Mouse (Mus musculus) forebrain, postnatal 0 days (tissue): Measurements from ENCODE around the gene 2210017I01Rik. TPM values are rescaled to one million over a fixed set of nuclear protein-coding genes. Genes with fewer than 3 reads are reported as not detected.

Experiments
- ATAC-seq: fragments of 200-750 bp; cut with Nextera tagmentation; 2 replicates; pipeline ENCODE4 v1.8.0; 2017; ENCODE audit warnings: mild to moderate bottlenecking, moderate library complexity
- DNase-seq: peaks from one replicate; pipeline ENCODE4 v3.0.0-alpha.2; 2015
- H3K27ac ChIP-seq: fragments of 300-500 bp; sonication (generic); 2 replicates; pipeline ENCODE4 v1.5.1; 2014; ENCODE audit warnings: low read depth, mild to moderate bottlenecking, antibody characterized with exemption, low read length, moderate library complexity, mixed read lengths
- H3K27me3 ChIP-seq: fragments of 300-500 bp; sonication (generic); 2 replicates; pipeline ENCODE4 v1.6.1; 2014; ENCODE audit warnings: mild to moderate bottlenecking, low read length, mixed read lengths; ENCODE audit not compliant: insufficient read depth
- H3K36me3 ChIP-seq: fragments of 300-500 bp; sonication (generic); 2 replicates; pipeline ENCODE4 v1.6.1; 2014; ENCODE audit warnings: mild to moderate bottlenecking, moderate library complexity; ENCODE audit not compliant: insufficient read depth
- H3K4me1 ChIP-seq: fragments of 300-500 bp; sonication (generic); 2 replicates; pipeline ENCODE4 v1.6.1; 2014; ENCODE audit warnings: antibody characterized with exemption; ENCODE audit not compliant: insufficient read depth
- H3K4me2 ChIP-seq: fragments of 300-500 bp; sonication (generic); 2 replicates; pipeline ENCODE4 v1.6.1; 2014; ENCODE audit warnings: low read depth, mild to moderate bottlenecking, moderate library complexity
- H3K4me3 ChIP-seq: fragments of 300-500 bp; sonication (generic); 2 replicates; pipeline ENCODE4 v1.5.1; 2014; ENCODE audit warnings: low read depth, low read length, mixed read lengths
- H3K9ac ChIP-seq: fragments of 300-500 bp; sonication (generic); 2 replicates; pipeline ENCODE4 v1.6.1; 2014; ENCODE audit warnings: mild to moderate bottlenecking
- H3K9me3 ChIP-seq: fragments of 300-500 bp; sonication (generic); 2 replicates; pipeline ENCODE4 v1.6.1; 2016; ENCODE audit warnings: low read length
- CTCF ChIP-seq: sonication (generic); IDR thresholded peaks from 2 replicates; pipeline ENCODE4 v1.5.1; 2016; ENCODE audit warnings: antibody characterized with exemption, control low read depth, low read depth
- WGBS: fragments of 180-500 bp; shearing (Covaris S2); extraction: QIAGEN DNeasy Blood & Tissue Kit; methylation state at CpG from one replicate; pipeline ENCODE4 v1.1.7; 2014; 5-methylcytosine and 5-hydroxymethylcytosine counted together
- polyA plus RNA-seq: library from polyadenylated mRNA; unstranded; fragments of >200 nt; fragmentation: Nextera tagmentation; extraction: Ambion mirVana; gene quantifications from 2 replicates; pipeline ENCODE4 v1.2.1, GENCODE M21; 2015
- total RNA-seq: library from RNA; depleted of rRNA; stranded (reverse); fragments of >200 nt; gene quantifications from 2 replicates; pipeline ENCODE4 v1.2.3, GENCODE M21; 2014; rRNA removed

2210017I01Rik gene
- total RNA-seq (not detected in 2 replicates), polyA plus RNA-seq (not detected in 2 replicates)

GRCm38 (mm10) chr3:92607392-92607791 is at the start of gene 2210017I01Rik:
Gene 2210017I01Rik, minus strand, starts transcription at chr3:92607492.
- Histone ChIP-seq H3K4me3 (no peak within 1 kb of the TSS), H3K27me3 (no peaks in the 10 kb centered on the region), H3K27ac (no peak within 1 kb of the TSS), H3K9me3 (no peaks in the 10 kb centered on the region), H3K9ac (no peak within 1 kb of the TSS), H3K4me2 (no peak within 1 kb of the TSS), H3K36me3 (no peaks in the 10 kb centered on the region), H3K4me1 (no peaks in the 10 kb centered on the region)
- no peak for TF ChIP-seq CTCF
- no peak for DNase-seq
- ATAC-seq: no peak

- no peak within 1 kb of the TSS for H3K4me2 ChIP-seq
- H3K9ac ChIP-seq: no peak within 1 kb of the TSS
- no peak for DNase-seq
- H3K9me3 ChIP-seq: no peaks in the 10 kb centered on the region
- H3K36me3 ChIP-seq: no peaks in the 10 kb centered on the region
- no peaks in the 10 kb centered on the region for H3K27me3 ChIP-seq
- TF ChIP-seq CTCF: no peak
- ATAC-seq: no peak
- no peak within 1 kb of the TSS for H3K4me3 ChIP-seq
- no peaks in the 10 kb centered on the region for H3K4me1 ChIP-seq
- H3K27ac ChIP-seq: no peak within 1 kb of the TSS
Observed at GRCm38 (mm10) chr3:92656826-92657225, 49.5 kb upstream of the 2210017I01Rik start, which contains the start of gene Lce1b. Gene Lce1b, minus strand, starts transcription at chr3:92656926.

DNA sequence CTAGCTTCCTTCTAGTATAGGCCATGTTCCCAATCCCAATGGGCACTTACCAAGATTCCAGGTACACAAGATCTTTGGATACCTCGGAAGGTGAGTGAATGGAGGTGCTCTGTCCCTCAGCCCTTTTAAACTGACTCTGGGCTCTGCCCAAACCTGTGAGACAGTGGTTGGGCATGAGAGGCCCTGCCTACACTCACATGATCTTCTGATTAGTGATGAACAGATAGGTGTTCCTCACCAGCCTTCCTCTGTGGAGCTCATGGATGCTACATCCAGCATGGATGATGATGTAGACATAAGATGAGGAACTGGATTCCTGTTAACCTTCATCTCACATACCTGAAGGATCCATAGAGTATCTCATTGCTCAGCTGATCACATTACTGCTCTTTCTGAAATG is 40.9 kb upstream of the 2210017I01Rik start, which contains the start of gene Lce1a1:
Gene Lce1a1, minus strand, starts transcription at position 101 of the 400 bp plus-strand sequence.
- WGBS: 87% methylated on average over 1 of the region's 1 CpGs

DNA sequence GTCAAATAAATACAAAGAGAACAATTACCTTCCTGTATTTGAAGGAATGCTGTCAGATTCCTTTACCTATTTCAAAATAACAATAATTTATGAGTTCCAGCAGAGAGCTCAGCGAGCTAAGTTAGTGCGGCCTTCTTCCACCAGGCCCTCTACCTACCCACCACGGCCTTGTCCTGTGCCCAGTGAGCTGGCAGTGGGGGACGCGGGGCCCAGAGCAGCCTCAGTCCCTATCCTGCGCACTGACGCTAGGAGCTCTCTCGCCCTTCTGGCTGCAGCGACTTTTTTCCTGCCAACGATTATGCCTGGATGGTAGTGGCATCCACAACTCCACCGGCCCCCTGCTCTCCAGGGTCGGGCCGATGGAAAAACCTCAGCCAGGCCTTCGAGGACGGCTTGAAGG is 32.6 kb upstream of the 2210017I01Rik start:
- DNase-seq (no peak), ATAC-seq (no peak)
- Histone ChIP-seq H3K36me3 (no peaks in the 10 kb centered on the region), H3K4me2 (no peak overlapping the region), H3K9ac (no peak overlapping the region), H3K4me1 (no peaks in the 10 kb centered on the region), H3K27me3 (no peaks in the 10 kb centered on the region), H3K9me3 (no peaks in the 10 kb centered on the region), H3K27ac (no peak overlapping the region), H3K4me3 (no peak overlapping the region)
- WGBS: 93% methylated on average over 15 of the region's 15 CpGs
- TF ChIP-seq CTCF: no peak

More for the DNA sequence above, 40.9 kb upstream of the 2210017I01Rik start, which contains the start of gene Lce1a1:
- ATAC-seq (no peak), DNase-seq (no peak)
- Histone ChIP-seq H3K36me3 (no peaks in the 10 kb centered on the region), H3K9me3 (no peaks in the 10 kb centered on the region), H3K4me2 (no peak within 1 kb of the TSS), H3K27me3 (no peaks in the 10 kb centered on the region), H3K4me3 (no peak within 1 kb of the TSS), H3K4me1 (no peaks in the 10 kb centered on the region), H3K27ac (no peak within 1 kb of the TSS), H3K9ac (no peak within 1 kb of the TSS)
- TF ChIP-seq CTCF: no peak

GRCm38 (mm10) chr3:92638653-92638991 is 31.3 kb upstream of the 2210017I01Rik start:
- Histone ChIP-seq H3K4me3 (no peak overlapping the region), H3K36me3 (no peaks in the 10 kb centered on the region), H3K9ac (no peak overlapping the region), H3K27ac (no peak overlapping the region), H3K4me2 (no peak overlapping the region), H3K4me1 (no peaks in the 10 kb centered on the region), H3K9me3 (no peaks in the 10 kb centered on the region), H3K27me3 (no peaks in the 10 kb centered on the region)
- no peak for TF ChIP-seq CTCF
- DNase-seq (no peak), ATAC-seq (no peak)
- WGBS: 42% methylated on average over 3 of the region's 3 CpGs

DNA sequence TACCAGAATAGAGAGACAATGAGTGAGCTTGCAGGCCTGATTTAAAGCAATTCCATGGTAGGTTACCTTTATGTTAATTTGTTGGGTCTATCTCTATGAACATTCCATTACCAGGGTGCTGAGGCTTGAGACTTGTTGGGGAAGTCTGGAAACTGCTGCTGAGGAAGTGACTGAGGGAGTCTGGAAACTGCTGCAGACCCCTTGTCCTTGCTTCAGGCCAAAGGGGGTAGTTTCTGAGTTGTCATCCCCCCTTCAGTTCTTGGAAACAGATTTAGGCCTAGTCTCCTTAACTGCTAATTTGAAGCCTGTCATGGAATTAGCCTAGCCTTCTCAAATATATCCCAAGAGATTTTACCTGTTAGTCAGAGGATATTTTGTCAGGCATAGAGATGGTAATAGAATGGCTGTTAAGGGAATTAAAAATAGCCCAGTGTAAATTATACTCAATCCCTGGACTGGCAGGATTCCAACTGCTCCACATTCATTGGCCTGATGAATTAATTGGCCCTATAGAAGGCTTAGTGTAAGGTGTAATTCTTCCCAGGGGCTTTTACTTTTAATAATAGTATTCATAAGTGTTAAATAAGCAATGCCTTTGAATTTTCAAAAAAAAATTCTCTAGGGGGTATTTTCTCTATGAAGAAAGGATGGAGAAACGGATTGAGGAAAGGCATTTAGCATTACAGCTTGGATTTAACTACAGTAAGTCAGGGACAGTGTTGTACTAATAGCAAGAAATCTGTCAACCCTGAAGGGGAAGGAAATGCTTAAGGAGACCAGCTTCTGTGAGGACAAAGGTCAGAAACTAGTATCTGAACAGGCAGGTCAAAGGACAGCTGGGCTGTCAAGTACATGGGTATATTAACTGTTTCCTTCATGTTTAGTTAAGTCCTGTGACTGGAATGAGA is 30.7 kb upstream of the 2210017I01Rik start:
- Histone ChIP-seq H3K4me2 (no peak overlapping the region), H3K9ac (no peak overlapping the region), H3K4me1 (no peaks in the 10 kb centered on the region), H3K9me3 (no peaks in the 10 kb centered on the region), H3K36me3 (no peaks in the 10 kb centered on the region), H3K27ac (no peak overlapping the region), H3K27me3 (no peaks in the 10 kb centered on the region), H3K4me3 (no peak overlapping the region)
- WGBS: 4% methylated on average over 1 of the region's 1 CpGs
- no peak for DNase-seq
- no peak for TF ChIP-seq CTCF
- ATAC-seq: no peak

- DNase-seq (no peak), ATAC-seq (no peak)
- 79% methylated on average over 2 of the region's 2 CpGs for WGBS
- Histone ChIP-seq H3K4me1 (no peaks in the 10 kb centered on the region), H3K9me3 (no peaks in the 10 kb centered on the region), H3K4me3 (no peak within 1 kb of the TSS), H3K4me2 (no peak within 1 kb of the TSS), H3K9ac (no peak within 1 kb of the TSS), H3K27me3 (no peaks in the 10 kb centered on the region), H3K27ac (no peak within 1 kb of the TSS), H3K36me3 (no peaks in the 10 kb centered on the region)
- TF ChIP-seq CTCF: no peak
Observed at GRCm38 (mm10) chr3:92621560-92621959, 14.3 kb upstream of the 2210017I01Rik start, which contains the start of gene Lce6a. Gene Lce6a, minus strand, starts transcription at chr3:92621660.
